Mouse (Mus musculus) embryonic facial prominence, embryonic 15.5 days (tissue): ENCODE results near the gene Cd47. TPM values are rescaled to one million over a fixed set of nuclear protein-coding genes. Genes with fewer than 3 reads are reported as not detected.
A peak's percentile ranks its signal among the peaks of the same experiment; 100 is the strongest.
"Not testable (repeated sequence)": the region's sequence is repeated elsewhere in the genome, so short reads cannot be mapped to it uniquely, and the experiment has no call there.

ENCODE experiments used
- ATAC-seq: fragments of 200-750 bp; cut with Nextera tagmentation; 2 replicates; pipeline ENCODE4 v1.8.0; 2017; ENCODE audit warnings: low read depth, moderate TSS enrichment; ENCODE audit not compliant: insufficient number of reproducible peaks, low FRiP score, low TSS enrichment
- H3K27ac ChIP-seq: fragments of 300-500 bp; sonication (generic); replicated peaks from 2 replicates; pipeline ENCODE4 v1.5.1; 2015; ENCODE audit warnings: mild to moderate bottlenecking, inconsistent platforms
- H3K27me3 ChIP-seq: fragments of 300-500 bp; sonication (generic); 2 replicates; pipeline ENCODE4 v1.6.1; 2015; ENCODE audit warnings: inconsistent platforms
- H3K36me3 ChIP-seq: fragments of 300-500 bp; sonication (generic); 2 replicates; pipeline ENCODE4 v1.6.1; 2015; ENCODE audit warnings: mild to moderate bottlenecking, inconsistent platforms
- H3K4me1 ChIP-seq: fragments of 300-500 bp; sonication (generic); 2 replicates; pipeline ENCODE4 v1.6.1; 2015; ENCODE audit warnings: inconsistent platforms
- H3K4me2 ChIP-seq: fragments of 300-500 bp; sonication (generic); replicated peaks from 2 replicates; pipeline ENCODE4 v1.6.1; 2015; ENCODE audit warnings: mild to moderate bottlenecking, inconsistent platforms
- H3K4me3 ChIP-seq: fragments of 300-500 bp; sonication (generic); replicated peaks from 2 replicates; pipeline ENCODE4 v1.5.1; 2015; ENCODE audit warnings: mild to moderate bottlenecking, inconsistent platforms
- H3K9ac ChIP-seq: fragments of 300-500 bp; sonication (generic); 2 replicates; pipeline ENCODE4 v1.6.1; 2015; ENCODE audit warnings: inconsistent platforms
- H3K9me3 ChIP-seq: fragments of 300-500 bp; sonication (generic); replicated peaks from 2 replicates; pipeline ENCODE4 v1.6.1; 2016; ENCODE audit warnings: inconsistent platforms
- WGBS: fragments of 180-500 bp; shearing (Covaris S2); methylation state at CpG from one replicate; pipeline ENCODE4 v1.1.7; 2015; 5-methylcytosine and 5-hydroxymethylcytosine counted together
- polyA plus RNA-seq: library from polyadenylated mRNA; unstranded; fragments of >200 nt; fragmentation: Nextera tagmentation; extraction: Ambion mirVana; gene quantifications from 2 replicates; pipeline ENCODE4 v1.2.1, GENCODE M21; 2015

Cd47 gene
- polyA plus RNA-seq, 1 experiment from 2014 or later, result 109 TPM

DNA sequence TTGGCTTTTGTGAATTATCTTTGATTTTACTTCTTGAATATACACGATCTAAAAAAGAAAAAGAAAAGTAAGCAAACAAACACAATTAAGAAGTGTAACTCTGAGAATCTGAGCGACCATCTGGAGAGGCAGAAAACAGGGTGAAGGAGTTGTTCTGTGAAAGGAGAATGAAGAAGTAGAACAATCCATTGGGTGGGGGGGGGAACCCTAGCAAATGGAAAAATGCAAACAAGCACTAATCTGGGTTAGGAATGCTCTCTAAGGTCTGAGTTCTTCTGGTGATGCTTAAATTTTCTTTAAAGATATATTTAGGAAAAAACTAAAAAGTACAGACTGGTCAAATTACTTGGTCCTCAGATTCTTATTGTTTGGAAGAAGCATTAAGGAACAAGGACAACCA is 11.6 kb downstream of the Cd47 start:
- no peak for ATAC-seq
- 62% methylated on average over 2 of the region's 2 CpGs for WGBS

GRCm38 (mm10) chr16:49812821-49813616 is 12.7 kb downstream of the Cd47 start:
- 34% methylated on average over 10 of the region's 10 CpGs for WGBS
- Histone ChIP-seq H3K4me3 (no peak overlapping the region), H3K36me3 (no peaks in the 10 kb centered on the region), H3K9me3 (no peaks in the 10 kb centered on the region), H3K27me3 (no peaks in the 10 kb centered on the region), H3K4me1 (peaks cover 10% of the 10 kb centered on the region; the same call in 1 of the 2 replicates), H3K9ac (no peak overlapping the region), H3K4me2 (no peak overlapping the region), H3K27ac (peak overlapping the region; percentile 34; the same call in 1 of the 2 replicates)
- peak; percentile 67; the same call in 1 of the 2 replicates for ATAC-seq

More for the DNA sequence above, 11.6 kb downstream of the Cd47 start:
- Histone ChIP-seq H3K4me3 (no peak overlapping the region), H3K9me3 (no peaks in the 10 kb centered on the region), H3K36me3 (no peaks in the 10 kb centered on the region), H3K4me1 (peaks cover 10% of the 10 kb centered on the region; the same call in 1 of the 2 replicates), H3K27me3 (no peaks in the 10 kb centered on the region), H3K9ac (no peak overlapping the region), H3K27ac (no peak overlapping the region), H3K4me2 (no peak overlapping the region)

DNA sequence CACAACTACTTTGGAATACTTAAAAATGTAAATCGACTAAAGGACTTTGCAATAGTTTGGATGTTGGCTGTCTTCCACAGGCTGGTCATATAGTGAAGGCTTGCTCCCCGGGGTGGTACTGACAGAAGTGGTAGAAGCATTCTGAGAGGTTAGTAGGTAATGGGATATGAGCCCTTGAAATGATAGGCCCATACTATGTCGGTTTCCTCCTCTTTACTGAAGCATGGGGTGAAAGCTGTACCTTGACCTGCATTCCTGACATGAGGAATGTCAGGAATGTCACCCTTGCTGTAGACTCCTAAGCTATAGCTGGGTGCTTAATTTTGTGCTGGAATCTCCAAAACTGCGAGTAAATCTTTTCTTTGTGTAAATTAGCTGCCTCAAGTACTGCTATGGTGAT is 14.1 kb downstream of the Cd47 start:
- ATAC-seq, result no peak
- WGBS, result 55% methylated on average over 4 of the region's 4 CpGs
- no peak overlapping the region for H3K4me3 ChIP-seq
- peaks cover 10% of the 10 kb centered on the region; the same call in 1 of the 2 replicates for H3K4me1 ChIP-seq
- no peaks in the 10 kb centered on the region for H3K9me3 ChIP-seq
- no peaks in the 10 kb centered on the region for H3K27me3 ChIP-seq
- H3K36me3 ChIP-seq, result no peaks in the 10 kb centered on the region
- no peak overlapping the region for H3K4me2 ChIP-seq
- H3K9ac ChIP-seq, result no peak overlapping the region
- no peak overlapping the region for H3K27ac ChIP-seq

DNA sequence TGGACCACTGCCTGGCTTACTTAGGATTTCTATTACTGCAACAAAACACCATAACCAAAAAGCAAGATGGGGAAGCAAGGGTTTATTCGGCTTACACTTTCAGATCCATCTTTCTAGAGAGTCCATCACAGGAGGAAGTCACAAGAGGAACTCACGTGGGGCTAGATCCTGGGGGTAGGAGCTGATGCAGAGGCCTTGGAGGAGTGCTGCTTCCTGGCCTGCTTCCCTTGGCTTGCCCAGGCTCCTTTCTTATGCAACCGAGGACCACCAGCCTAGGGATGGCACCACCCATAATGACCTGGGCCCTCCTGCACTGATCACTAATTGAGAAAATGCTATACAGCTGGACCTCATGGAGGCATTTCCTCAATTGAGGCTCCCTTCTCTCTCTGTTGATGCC is 16.6 kb downstream of the Cd47 start:
- 82% methylated on average over 3 of the region's 3 CpGs for WGBS
- H3K9ac ChIP-seq, result no peak overlapping the region
- H3K4me1 ChIP-seq, result peaks cover 10% of the 10 kb centered on the region; the same call in 1 of the 2 replicates
- no peak overlapping the region for H3K4me2 ChIP-seq
- H3K36me3 ChIP-seq, result no peaks in the 10 kb centered on the region
- no peak for ATAC-seq
- H3K27me3 ChIP-seq, result no peaks in the 10 kb centered on the region
- H3K9me3 ChIP-seq, result no peaks in the 10 kb centered on the region
- no peak overlapping the region for H3K27ac ChIP-seq
- H3K4me3 ChIP-seq, result no peak overlapping the region

DNA sequence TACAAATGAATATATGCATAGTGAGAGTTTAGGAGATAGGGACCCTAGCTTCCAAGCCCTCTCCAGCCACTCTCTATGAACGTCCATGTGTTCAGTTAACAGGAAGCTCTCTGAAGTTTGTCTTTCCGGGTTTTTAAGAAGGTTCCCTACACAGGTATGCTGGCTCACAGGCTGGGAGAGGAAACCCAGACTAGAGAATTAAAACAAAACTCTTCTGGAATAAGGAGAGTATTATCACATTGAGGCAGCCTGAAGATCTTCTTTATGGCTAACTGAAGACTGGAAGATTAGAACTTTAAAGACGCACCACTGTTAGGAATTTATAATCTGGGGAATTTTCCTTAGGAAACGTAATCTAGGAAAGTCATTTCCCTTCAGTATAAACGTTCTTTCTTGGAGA is 17.8 kb downstream of the Cd47 start:
- Histone ChIP-seq H3K4me1 (peaks cover 4% of the 10 kb centered on the region; the same call in 1 of the 2 replicates), H3K27me3 (no peaks in the 10 kb centered on the region), H3K4me3 (no peak overlapping the region), H3K36me3 (no peaks in the 10 kb centered on the region), H3K4me2 (no peak overlapping the region), H3K9ac (no peak overlapping the region), H3K27ac (no peak overlapping the region), H3K9me3 (no peaks in the 10 kb centered on the region)
- WGBS, result 64% methylated on average over 5 of the region's 5 CpGs
- ATAC-seq, result no peak

DNA sequence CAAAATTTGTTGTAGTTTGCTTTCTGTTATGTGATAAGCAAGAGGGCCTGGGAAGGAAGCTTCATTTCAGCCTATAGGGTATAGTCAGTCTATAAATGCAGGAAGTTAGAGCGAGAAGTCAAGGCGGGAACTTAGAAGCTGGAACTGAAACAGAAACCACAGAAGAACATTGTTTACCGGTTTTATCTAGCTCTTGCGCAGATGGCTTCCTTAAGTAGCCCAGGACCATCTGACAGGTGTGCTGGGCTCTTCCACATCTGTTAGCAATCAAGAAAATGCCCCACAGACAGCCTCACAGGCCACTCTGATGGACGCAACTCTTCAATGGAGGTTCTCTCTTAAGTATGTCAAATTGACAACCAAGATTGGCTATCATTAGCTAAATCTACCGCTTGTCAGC is 18.3 kb downstream of the Cd47 start:
- Histone ChIP-seq H3K4me2 (no peak overlapping the region), H3K36me3 (no peaks in the 10 kb centered on the region), H3K4me1 (no peaks in the 10 kb centered on the region), H3K9ac (no peak overlapping the region), H3K27ac (no peak overlapping the region), H3K27me3 (no peaks in the 10 kb centered on the region), H3K9me3 (no peaks in the 10 kb centered on the region), H3K4me3 (no peak overlapping the region)
- WGBS, result 50% methylated on average over 6 of the region's 6 CpGs
- no peak for ATAC-seq

DNA sequence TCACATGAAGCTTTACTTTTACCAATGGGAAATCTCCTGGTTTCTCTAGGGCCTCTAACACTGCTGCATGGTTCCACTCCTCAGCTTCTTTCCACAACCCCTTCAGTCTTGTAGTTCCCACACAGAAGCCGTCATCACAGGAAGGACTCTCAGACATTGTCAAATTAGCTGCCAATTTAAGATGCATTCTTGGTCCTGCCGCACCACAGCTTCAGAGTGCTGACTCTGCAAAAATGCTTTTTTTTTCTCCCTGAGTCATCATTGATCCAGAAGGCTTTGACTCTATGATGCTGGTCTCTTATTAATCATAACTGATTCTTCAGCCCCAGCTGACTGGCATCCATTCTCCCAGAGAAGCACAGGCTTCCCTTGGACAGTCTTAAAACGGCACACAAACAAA is 19.2 kb downstream of the Cd47 start:
- Histone ChIP-seq H3K4me3 (no peak overlapping the region), H3K9me3 (no peaks in the 10 kb centered on the region), H3K36me3 (no peaks in the 10 kb centered on the region), H3K9ac (no peak overlapping the region), H3K27ac (no peak overlapping the region), H3K4me1 (no peaks in the 10 kb centered on the region), H3K27me3 (no peaks in the 10 kb centered on the region), H3K4me2 (no peak overlapping the region)
- no peak for ATAC-seq
- 53% methylated on average over 3 of the region's 3 CpGs for WGBS

- not testable (repeated sequence) for ATAC-seq, H3K4me3 ChIP-seq, H3K9ac ChIP-seq, H3K4me1 ChIP-seq, H3K36me3 ChIP-seq, H3K27ac ChIP-seq, H3K27me3 ChIP-seq, H3K4me2 ChIP-seq, H3K9me3 ChIP-seq
- 92% methylated on average over 3 of the region's 3 CpGs for WGBS
Measured at GRCm38 (mm10) chr16:49830911-49831310, 30.6 kb downstream of the Cd47 start.

- no peak overlapping the region for H3K4me3 ChIP-seq
- no peak overlapping the region for H3K4me2 ChIP-seq
- no peaks in the 10 kb centered on the region for H3K27me3 ChIP-seq
- H3K27ac ChIP-seq, result no peak overlapping the region
- H3K4me1 ChIP-seq, result no peaks in the 10 kb centered on the region
- H3K9me3 ChIP-seq, result no peaks in the 10 kb centered on the region
- no peak overlapping the region for H3K9ac ChIP-seq
- no peak; the same call in 1 of the 2 replicates for ATAC-seq
- 52% methylated on average over 3 of the region's 3 CpGs for WGBS
- H3K36me3 ChIP-seq, result no peaks in the 10 kb centered on the region
Measured at GRCm38 (mm10) chr16:49832339-49832738, 32.0 kb downstream of the Cd47 start.

DNA sequence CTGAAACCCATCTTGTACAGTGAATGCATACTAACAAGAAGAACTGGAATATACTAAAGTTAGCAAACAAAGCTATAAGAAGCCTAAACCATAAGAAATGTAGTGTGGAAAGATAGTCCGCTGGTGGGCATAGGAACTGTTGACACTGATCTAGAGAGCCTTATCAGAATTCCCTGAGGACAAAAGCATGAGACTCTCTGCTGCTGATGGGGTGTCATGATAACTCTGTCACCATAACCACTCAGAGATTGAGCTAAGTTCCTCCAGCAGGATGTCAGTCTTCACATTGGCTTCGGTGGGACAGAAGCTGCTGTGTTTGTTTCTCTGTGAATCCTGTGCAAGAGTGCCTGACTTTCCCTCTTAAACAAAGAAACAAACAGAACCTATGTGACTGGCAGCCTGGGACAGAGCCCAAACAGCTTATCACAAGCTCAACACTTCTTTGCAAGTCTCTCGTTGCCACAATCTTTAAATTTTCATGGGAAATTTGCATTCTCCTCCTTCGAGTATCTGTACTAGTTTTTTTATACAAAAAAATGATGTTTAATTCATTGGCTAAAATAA is 33.9 kb downstream of the Cd47 start:
- Histone ChIP-seq H3K36me3 (no peaks in the 10 kb centered on the region), H3K4me1 (no peaks in the 10 kb centered on the region), H3K27ac (no peak overlapping the region), H3K4me3 (no peak overlapping the region), H3K4me2 (no peak overlapping the region), H3K9ac (no peak overlapping the region), H3K9me3 (no peaks in the 10 kb centered on the region), H3K27me3 (no peaks in the 10 kb centered on the region)
- 46% methylated on average over 4 of the region's 4 CpGs for WGBS
- no peak for ATAC-seq

DNA sequence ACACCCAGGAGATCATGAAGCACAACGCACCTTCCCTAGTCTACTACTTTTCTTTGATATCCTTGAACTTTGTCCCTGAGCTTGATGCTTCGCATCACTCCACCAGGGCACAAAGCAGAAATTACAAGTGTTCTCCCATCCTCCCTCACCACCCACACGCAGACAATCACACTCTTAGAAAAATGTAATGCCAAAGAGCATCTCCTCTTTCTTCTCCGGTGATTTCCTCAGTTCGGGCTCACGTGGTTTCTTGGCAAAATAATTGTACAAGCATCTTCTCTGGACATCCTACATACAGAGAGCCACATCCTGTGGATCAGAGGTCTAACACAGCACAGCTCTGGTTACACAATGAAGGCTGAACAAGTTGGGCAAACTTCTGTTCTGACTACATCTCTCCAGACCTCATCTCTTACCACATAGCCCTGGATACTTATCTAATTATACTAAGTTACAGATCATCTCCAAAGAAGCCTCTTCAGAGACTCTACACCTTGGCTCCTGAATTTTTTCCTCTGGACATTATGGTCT is 36.4 kb downstream of the Cd47 start:
- 78% methylated on average over 6 of the region's 6 CpGs for WGBS
- H3K4me2 ChIP-seq, result no peak overlapping the region
- no peaks in the 10 kb centered on the region for H3K36me3 ChIP-seq
- no peak overlapping the region for H3K9ac ChIP-seq
- ATAC-seq, result no peak
- no peaks in the 10 kb centered on the region for H3K27me3 ChIP-seq
- no peaks in the 10 kb centered on the region for H3K9me3 ChIP-seq
- H3K4me1 ChIP-seq, result no peaks in the 10 kb centered on the region
- H3K4me3 ChIP-seq, result no peak overlapping the region
- no peak overlapping the region for H3K27ac ChIP-seq
